Mouse (Mus musculus) hematopoietic stem cell, adult 5-6 weeks (primary cell): ENCODE data around the gene Srrd. TPM values are rescaled to one million over a fixed set of nuclear protein-coding genes. Genes with fewer than 3 reads are reported as not detected.

Experiments used
- total RNA-seq: library from RNA; stranded (forward); fragments of 172-1452, 232-1000 nt; gene quantifications from 2 replicates; pipeline ENCODE4 v1.2.3, GENCODE M21; 2017

The Srrd gene
- total RNA-seq, 1 experiment from 2014 or later: 16.5 TPM

Other genes starting within 250 kb of the Srrd start
- gene Cryba4, start 90.5 kb downstream of the Srrd start, total RNA-seq: 0.63 TPM in 1 of 2 replicates, not detected in the other
- not detected in 2 replicates for gene Crybb1, start 87.2 kb downstream of the Srrd start, total RNA-seq
- gene Tpst2, start 66.3 kb downstream of the Srrd start, total RNA-seq: 41.9 and 56.8 TPM in 2 replicates
- gene Tfip11, start 16.7 kb downstream of the Srrd start, total RNA-seq: 21.5 and 22.2 TPM in 2 replicates
- 11.3 and 12.0 TPM in 2 replicates for gene Hps4, start within 50 bp of the Srrd start, total RNA-seq
- not detected in 2 replicates for gene Gm6583, start 13.0 kb upstream of the Srrd start, total RNA-seq
- gene Asphd2, start 51.8 kb upstream of the Srrd start, total RNA-seq: not detected in 2 replicates
- gene Gm6588, start 106.4 kb upstream of the Srrd start, total RNA-seq: not detected in 2 replicates
- gene Sez6l, start 234.1 kb upstream of the Srrd start, total RNA-seq: 0.15 and 0.31 TPM in 2 replicates